Mouse (Mus musculus) megakaryocyte, embryonic 14.5 days (primary cell): Measurements from ENCODE around the gene Epop.

ENCODE experiments used
- FLI1 ChIP-seq: IDR thresholded peaks from 2 replicates; pipeline ENCODE4 v1.6.1; 2012; ENCODE audit warnings: low read length, inconsistent platforms, mixed read lengths
- GATA1 ChIP-seq: IDR thresholded peaks from 3 replicates; pipeline ENCODE4 v1.6.1; 2012; ENCODE audit warnings: mixed read lengths, low read length, inconsistent platforms, borderline replicate concordance

GRCm38 (mm10) chr11:97677381-97677780 is 47.9 kb upstream of the Epop start:
- TF ChIP-seq GATA1 (no peak), FLI1 (no peak)
